Mouse (Mus musculus) megakaryocyte, embryonic 14.5 days (primary cell): Measurements from ENCODE around the gene St8sia4.

Experiments
- FLI1 ChIP-seq: IDR thresholded peaks from 2 replicates; pipeline ENCODE4 v1.6.1; 2012; ENCODE audit warnings: low read length, inconsistent platforms, mixed read lengths
- GATA1 ChIP-seq: IDR thresholded peaks from 3 replicates; pipeline ENCODE4 v1.6.1; 2012; ENCODE audit warnings: mixed read lengths, low read length, inconsistent platforms, borderline replicate concordance

- TF ChIP-seq FLI1 (no peak), GATA1 (no peak)
Observed at GRCm38 (mm10) chr1:95541460-95541859, 125.9 kb downstream of the St8sia4 start.
